ENCODE assay signal across 1 mouse cellular context in genomic region chr7:108966742-108967362, GRCm38 (mm10).
TF ChIP-seq lines count a peak whose summit lies in the region.

No protein-coding gene starts in this region.

TF ChIP-seq in ES-E14, 5 proteins besides CTCF, POLR2A, EP300 and RAD21:
- no peak; the same call in 1 of the 2 replicates for TF ChIP-seq ZC3H11A (IDR thresholded peaks at IDR 0.05; ENCODE audit: borderline replicate concordance, low read depth, low read length)
- no peak for TF ChIP-seq CHD2 (IDR thresholded peaks at IDR 0.05; ENCODE audit: low read depth, low read length)
- TF ChIP-seq HCFC1 (IDR thresholded peaks at IDR 0.05; ENCODE audit: borderline replicate concordance, insufficient read depth, low read length), result no peak
- TF ChIP-seq MAFK (IDR thresholded peaks at IDR 0.05; ENCODE audit: insufficient read depth, low read depth, low read length), result no peak
- TF ChIP-seq ZNF384 (IDR thresholded peaks at IDR 0.05; ENCODE audit: low read depth, low read length), result no peak
TF ChIP-seq in ES-E14: peak in this region for 0.
